Mouse (Mus musculus) limb, embryonic 14.5 days (tissue): ENCODE measurements around the gene Syt9. TPM values are rescaled to one million over a fixed set of nuclear protein-coding genes. Genes with fewer than 3 reads are reported as not detected.

Experiments
- ATAC-seq: fragments of 200-750 bp; cut with Nextera tagmentation; 2 replicates; pipeline ENCODE4 v1.8.0; 2017; ENCODE audit warnings: low read depth, moderate number of reproducible peaks, moderate TSS enrichment; ENCODE audit not compliant: low FRiP score
- DNase-seq: peaks from one replicate; pipeline ENCODE4 v3.0.0-alpha.2; 2015; ENCODE audit warnings: low spot score
- H3K27ac ChIP-seq: fragments of 300-500 bp; sonication (generic); replicated peaks from 2 replicates; pipeline ENCODE4 v1.5.1; 2014; ENCODE audit warnings: low read depth, mild to moderate bottlenecking, low read length, moderate library complexity, mixed read lengths
- H3K27me3 ChIP-seq: fragments of 300-500 bp; sonication (generic); 2 replicates; pipeline ENCODE4 v1.6.1; 2014; ENCODE audit warnings: low read length, mixed read lengths; ENCODE audit not compliant: control insufficient read depth, insufficient read depth
- H3K36me3 ChIP-seq: fragments of 300-500 bp; sonication (generic); 2 replicates; pipeline ENCODE4 v1.6.1; 2014; ENCODE audit warnings: mild to moderate bottlenecking, low read length, moderate library complexity, mixed read lengths; ENCODE audit not compliant: control insufficient read depth, insufficient read depth
- H3K4me1 ChIP-seq: fragments of 300-500 bp; sonication (generic); 2 replicates; pipeline ENCODE4 v1.6.1; 2014; ENCODE audit warnings: antibody characterized with exemption, low read length, mixed read lengths; ENCODE audit not compliant: control insufficient read depth, insufficient read depth
- H3K4me2 ChIP-seq: fragments of 300-500 bp; sonication (generic); replicated peaks from 2 replicates; pipeline ENCODE4 v1.6.1; 2014; ENCODE audit warnings: low read depth, mild to moderate bottlenecking, low read length, moderate library complexity; ENCODE audit not compliant: severe bottlenecking
- H3K4me3 ChIP-seq: fragments of 300-500 bp; sonication (generic); replicated peaks from 2 replicates; pipeline ENCODE4 v1.5.1; 2014; ENCODE audit warnings: low read length
- H3K9ac ChIP-seq: fragments of 300-500 bp; sonication (generic); 2 replicates; pipeline ENCODE4 v1.6.1; 2014; ENCODE audit warnings: mild to moderate bottlenecking, low read depth, low read length, moderate library complexity; ENCODE audit not compliant: severe bottlenecking
- H3K9me3 ChIP-seq: fragments of 300-500 bp; sonication (generic); 2 replicates; pipeline ENCODE4 v1.6.1; 2016; ENCODE audit warnings: low read length; ENCODE audit not compliant: control insufficient read depth
- POLR2A ChIP-seq: fragments of 200-500 bp; IDR thresholded peaks from 2 replicates; pipeline ENCODE4 v1.8.0; 2012; ENCODE audit warnings: inconsistent platforms, mild to moderate bottlenecking, moderate library complexity, borderline replicate concordance; ENCODE audit not compliant: insufficient read depth, insufficient read length; ENCODE audit errors: extremely low read depth
- WGBS: fragments of 180-500 bp; shearing (Covaris S2); extraction: QIAGEN DNeasy Blood & Tissue Kit; methylation state at CpG from one replicate; pipeline ENCODE4 v1.1.7; 2014; 5-methylcytosine and 5-hydroxymethylcytosine counted together
- polyA plus RNA-seq, 2 experiments: library from polyadenylated mRNA; depleted of rRNA in 1 of 2; stranded (reverse) in 1 of 2; unstranded in 1 of 2; fragments of >200 nt; fragmentation: Nextera tagmentation in 1 of 2; extraction: Ambion mirVana in 1 of 2; gene quantifications; 2 replicates each; pipeline versions ENCODE4 v1.2.1 to v1.2.3; 2012 to 2014

The Syt9 gene
- polyA plus RNA-seq, 2 experiments: 3.9 to 4.3 TPM

DNA sequence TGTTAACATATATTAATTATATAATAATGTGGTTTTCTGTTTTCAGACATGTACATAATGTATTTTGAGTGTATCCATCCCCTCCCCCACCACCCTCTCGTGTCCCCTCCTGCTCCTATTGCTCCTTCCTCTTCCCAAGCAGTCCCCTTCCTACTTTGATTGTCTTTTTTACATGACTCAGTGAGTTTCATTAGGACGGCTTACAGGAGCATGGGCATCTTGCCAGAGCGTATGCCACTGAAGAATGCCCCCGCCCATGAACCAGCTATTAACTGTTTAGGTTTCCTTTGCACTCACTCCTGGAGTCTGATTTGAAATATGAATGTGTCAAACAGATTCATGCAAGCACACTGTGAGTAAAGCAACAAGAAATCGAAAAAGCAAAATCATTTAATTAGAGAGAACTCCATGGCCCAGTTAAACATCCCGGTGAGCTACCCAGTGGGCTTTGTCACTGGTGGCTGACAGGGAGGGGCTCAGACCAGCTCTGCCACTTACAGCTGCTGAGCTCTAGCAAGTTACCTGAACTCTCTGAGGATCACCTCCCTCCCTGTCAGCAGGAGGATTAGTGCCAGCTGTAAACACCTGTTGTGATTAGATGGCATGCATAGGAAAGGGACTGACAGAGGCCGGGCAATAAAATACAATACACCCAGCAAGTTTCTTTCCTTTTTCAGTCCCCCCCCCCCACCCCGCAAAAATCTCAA is 146.3 kb downstream of the Syt9 start:
- Histone ChIP-seq H3K4me1 (peaks cover 8% of the 10 kb centered on the region), H3K9me3 (no peaks in the 10 kb centered on the region), H3K27ac (no peak overlapping the region), H3K36me3 (no peaks in the 10 kb centered on the region), H3K27me3 (no peaks in the 10 kb centered on the region), H3K4me3 (no peak overlapping the region), H3K9ac (no peak overlapping the region), H3K4me2 (no peak overlapping the region)
- 31% methylated on average over 8 of the region's 8 CpGs for WGBS
- ATAC-seq (peak; percentile 54), DNase-seq (peak; percentile 59)
- TF ChIP-seq POLR2A: no peak

DNA sequence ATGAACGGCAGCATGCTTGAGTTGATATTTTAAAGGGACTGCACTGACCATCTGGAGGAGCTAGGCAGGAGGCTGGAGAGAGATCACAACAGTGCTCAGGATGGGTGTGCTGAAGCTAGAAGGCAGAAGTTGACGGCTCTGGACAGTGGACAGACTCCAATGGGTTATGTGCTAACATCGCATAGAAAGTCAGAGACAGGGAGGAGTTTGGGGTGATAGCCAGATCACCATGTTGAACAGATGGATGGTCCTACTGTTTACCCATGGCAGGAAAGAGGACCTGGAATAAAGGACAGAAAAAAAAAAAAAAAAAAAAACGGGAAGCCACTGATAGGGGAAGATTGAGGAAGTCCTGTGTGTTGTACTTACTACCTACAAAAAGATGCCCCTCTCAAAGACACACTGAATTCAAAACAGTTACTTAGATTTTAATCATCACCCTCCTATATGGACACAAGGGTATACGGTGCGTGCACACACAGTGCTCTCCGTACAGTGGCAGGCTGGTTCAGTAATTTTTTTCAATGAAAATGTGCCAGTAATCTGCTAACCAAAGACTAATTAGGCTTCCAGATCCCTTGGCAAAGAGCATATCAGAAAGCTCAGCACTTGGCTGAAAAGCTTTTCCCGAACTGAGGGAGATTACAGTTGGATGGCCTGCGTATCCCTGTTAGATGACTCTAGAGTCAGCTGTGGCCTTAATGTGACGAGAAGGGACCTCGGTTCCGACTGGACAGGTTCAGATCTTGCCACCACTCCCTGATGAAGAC is 148.9 kb downstream of the Syt9 start:
- Histone ChIP-seq H3K4me2 (no peak overlapping the region), H3K9me3 (no peaks in the 10 kb centered on the region), H3K9ac (no peak overlapping the region), H3K36me3 (no peaks in the 10 kb centered on the region), H3K27me3 (no peaks in the 10 kb centered on the region), H3K4me1 (peaks cover 8% of the 10 kb centered on the region), H3K4me3 (no peak overlapping the region), H3K27ac (no peak overlapping the region)
- no peak for DNase-seq
- ATAC-seq: no peak
- TF ChIP-seq POLR2A: no peak
- WGBS: 89% methylated on average over 11 of the region's 12 CpGs

DNA sequence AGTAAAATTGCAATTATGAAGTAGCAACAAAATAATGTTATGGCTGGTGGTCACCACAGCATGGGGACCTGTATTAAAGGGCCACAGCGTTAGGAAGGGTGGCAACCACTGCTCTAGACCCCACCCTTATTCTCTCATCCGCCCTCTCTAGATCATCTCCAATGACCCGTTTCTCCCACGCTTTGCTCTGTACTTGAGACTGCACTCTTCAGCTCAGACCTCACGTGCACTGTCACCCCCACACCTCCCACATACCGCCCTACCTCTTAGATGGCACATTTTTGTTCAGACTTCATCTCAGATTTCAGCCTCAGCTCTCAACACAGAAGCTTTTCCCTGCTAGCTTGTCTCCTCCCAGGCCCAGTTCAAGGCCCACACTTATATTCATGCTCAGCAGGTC is 150.9 kb downstream of the Syt9 start:
- no peaks in the 10 kb centered on the region for H3K9me3 ChIP-seq
- H3K4me1 ChIP-seq: peaks cover 8% of the 10 kb centered on the region
- WGBS: 77% methylated on average over 6 of the region's 6 CpGs
- H3K36me3 ChIP-seq: no peaks in the 10 kb centered on the region
- H3K9ac ChIP-seq: no peak overlapping the region
- no peak overlapping the region for H3K27ac ChIP-seq
- no peak overlapping the region for H3K4me3 ChIP-seq
- no peaks in the 10 kb centered on the region for H3K27me3 ChIP-seq
- H3K4me2 ChIP-seq: no peak overlapping the region
- DNase-seq (no peak), ATAC-seq (no peak)
- no peak for TF ChIP-seq POLR2A

DNA sequence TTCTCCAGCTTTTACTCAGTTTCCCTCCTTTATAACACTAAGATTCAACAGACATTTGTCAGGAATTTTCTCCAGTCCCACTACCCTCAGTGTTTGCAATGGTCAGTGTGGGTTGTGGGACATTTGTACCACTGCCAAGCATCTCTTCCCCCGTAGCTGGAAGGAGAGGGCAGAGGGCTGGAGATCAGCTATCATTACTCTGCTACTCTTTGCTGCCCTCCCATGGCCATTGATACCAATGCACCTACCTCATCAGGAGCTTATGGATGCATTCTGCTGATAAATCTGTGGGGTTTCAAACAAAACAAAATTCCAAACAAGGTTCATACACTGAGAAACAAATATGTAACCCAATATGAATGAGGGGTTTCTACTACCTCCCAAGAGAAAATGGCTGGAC is 155.8 kb downstream of the Syt9 start:
- H3K27ac ChIP-seq: no peak overlapping the region
- no peak overlapping the region for H3K9ac ChIP-seq
- no peak overlapping the region for H3K4me2 ChIP-seq
- H3K4me3 ChIP-seq: no peak overlapping the region
- peak; percentile 77 for DNase-seq
- no peak for TF ChIP-seq POLR2A
- no peaks in the 10 kb centered on the region for H3K27me3 ChIP-seq
- WGBS: 6% methylated on average over 1 of the region's 1 CpGs
- H3K36me3 ChIP-seq: no peaks in the 10 kb centered on the region
- H3K9me3 ChIP-seq: no peaks in the 10 kb centered on the region
- no peaks in the 10 kb centered on the region for H3K4me1 ChIP-seq
- no peak for ATAC-seq

DNA sequence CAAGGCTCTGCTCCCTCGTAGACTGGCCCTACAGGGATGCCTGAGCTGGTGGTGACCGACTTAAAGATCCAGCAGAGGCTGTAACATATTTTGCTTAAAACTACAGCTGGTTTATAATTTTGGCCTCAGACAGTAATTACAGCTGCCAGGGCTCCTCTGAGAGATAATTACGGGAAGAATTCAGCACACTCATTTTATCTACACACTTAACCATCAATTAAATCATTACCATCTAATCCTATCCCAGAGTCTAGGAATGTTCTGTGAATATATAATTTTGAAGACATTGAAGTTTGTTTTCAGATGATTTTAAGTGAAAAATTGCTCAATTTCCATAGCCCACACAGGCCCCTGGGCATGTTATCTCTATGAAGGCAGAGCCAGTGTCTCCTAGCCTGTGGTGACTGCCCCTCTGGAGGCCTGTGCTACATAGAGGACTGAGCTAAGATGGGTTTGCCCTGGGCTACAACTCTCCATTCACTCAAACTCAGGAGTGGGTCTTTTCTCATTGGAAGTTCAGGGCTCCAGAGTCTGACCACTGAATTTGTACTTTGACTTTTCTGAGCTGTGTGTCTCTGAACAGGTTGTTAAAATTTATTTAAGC is 157.7 kb downstream of the Syt9 start:
- Histone ChIP-seq H3K9ac (no peak overlapping the region), H3K9me3 (no peaks in the 10 kb centered on the region), H3K4me1 (no peaks in the 10 kb centered on the region), H3K36me3 (no peaks in the 10 kb centered on the region), H3K27me3 (no peaks in the 10 kb centered on the region), H3K4me2 (no peak overlapping the region), H3K27ac (no peak overlapping the region), H3K4me3 (no peak overlapping the region)
- 62% methylated on average over 3 of the region's 3 CpGs for WGBS
- TF ChIP-seq POLR2A: no peak
- ATAC-seq (no peak), DNase-seq (no peak)
